Mouse (Mus musculus): ENCODE measurements around the gene Olfr1098. TPM values are rescaled to one million over a fixed set of nuclear protein-coding genes. Genes with fewer than 3 reads are reported as not detected.

Olfr1098 gene
- total RNA-seq (2022) = not detected

GRCm38 (mm10) chr2:86924445-86924844, at the start of gene Olfr1098:
Olfr1098 (minus strand) TSS chr2:86924545.
- no peak for DNase-seq (ENCODE audit: low spot score in 2 of 2)

GRCm38 (mm10) chr2:86960593-86960992, 36.2 kb upstream of the Olfr1098 start, which contains the start of gene Olfr1099:
Olfr1099 (minus strand) TSS chr2:86960693.
- no peak for DNase-seq (ENCODE audit: low spot score in 2 of 2)

- peak in 1 of 2 experiments; percentile 16 for DNase-seq (ENCODE audit: low spot score in 2 of 2)
Observed at GRCm38 (mm10) chr2:86926557-86926956, 2.2 kb upstream of the Olfr1098 start.

- DNase-seq (ENCODE audit: low spot score in 2 of 2) = no peak
Observed at GRCm38 (mm10) chr2:86905647-86906046, 18.7 kb downstream of the Olfr1098 start.

GRCm38 (mm10) chr2:86892116-86892515, 32.2 kb downstream of the Olfr1098 start, which contains the start of gene Olfr1097:
Olfr1097 (minus strand) TSS chr2:86892216.
- no peak for DNase-seq (ENCODE audit: low spot score in 2 of 2)

GRCm38 (mm10) chr2:86874702-86875101, 49.6 kb downstream of the Olfr1098 start, which contains the start of gene Gm13723:
Gm13723 (minus strand) TSS chr2:86874802.
- DNase-seq (ENCODE audit: low spot score in 2 of 2) = no peak

Other genes starting within 250 kb of the Olfr1098 start
- not detected for gene Olfr1086, start 244.5 kb downstream of the Olfr1098 start, total RNA-seq (2022)
- gene Olfr1087, start 226.2 kb downstream of the Olfr1098 start, total RNA-seq (2022) = not detected
- gene Olfr1089, start 190.8 kb downstream of the Olfr1098 start, total RNA-seq (2022) = not detected
- gene Olfr1090, start 165.6 kb downstream of the Olfr1098 start, total RNA-seq (2022) = not detected
- gene Olfr1093, start 142.1 kb downstream of the Olfr1098 start, total RNA-seq (2022) = not detected
- gene Olfr141, start 114.5 kb downstream of the Olfr1098 start, total RNA-seq (2022) = not detected
- gene Olfr1094, start 99.9 kb downstream of the Olfr1098 start, total RNA-seq (2022) = not detected
- not detected for gene Olfr1095, start 72.8 kb downstream of the Olfr1098 start, total RNA-seq (2022)
- gene Gm13723, start 49.7 kb downstream of the Olfr1098 start, total RNA-seq (2022) = not detected
- gene Olfr1097, start 32.3 kb downstream of the Olfr1098 start, total RNA-seq (2022) = not detected
- gene Olfr1099, start 36.1 kb upstream of the Olfr1098 start, total RNA-seq (2022) = not detected
- not detected for gene Olfr1100, start 55.4 kb upstream of the Olfr1098 start, total RNA-seq (2022)
- gene Olfr1101, start 66.7 kb upstream of the Olfr1098 start, total RNA-seq (2022) = not detected
- gene Olfr1102, start 73.9 kb upstream of the Olfr1098 start, total RNA-seq (2022) = not detected
- not detected for gene Olfr1104, start 102.5 kb upstream of the Olfr1098 start, total RNA-seq (2022)
- not detected for gene Olfr1105, start 112.0 kb upstream of the Olfr1098 start, total RNA-seq (2022)
- gene Olfr1106, start 127.7 kb upstream of the Olfr1098 start, total RNA-seq (2022) = not detected
- gene Olfr1107, start 151.3 kb upstream of the Olfr1098 start, total RNA-seq (2022) = not detected
- gene Olfr1109, start 171.5 kb upstream of the Olfr1098 start, total RNA-seq (2022) = not detected
- not detected for gene Olfr259, start 190.0 kb upstream of the Olfr1098 start, total RNA-seq (2022)
- not detected for gene Olfr1110, start 215.8 kb upstream of the Olfr1098 start, total RNA-seq (2022)
- not detected for gene Olfr1111, start 228.1 kb upstream of the Olfr1098 start, total RNA-seq (2022)